ENCODE assay signal across 16 mouse cellular contexts in the genomic region with DNA sequence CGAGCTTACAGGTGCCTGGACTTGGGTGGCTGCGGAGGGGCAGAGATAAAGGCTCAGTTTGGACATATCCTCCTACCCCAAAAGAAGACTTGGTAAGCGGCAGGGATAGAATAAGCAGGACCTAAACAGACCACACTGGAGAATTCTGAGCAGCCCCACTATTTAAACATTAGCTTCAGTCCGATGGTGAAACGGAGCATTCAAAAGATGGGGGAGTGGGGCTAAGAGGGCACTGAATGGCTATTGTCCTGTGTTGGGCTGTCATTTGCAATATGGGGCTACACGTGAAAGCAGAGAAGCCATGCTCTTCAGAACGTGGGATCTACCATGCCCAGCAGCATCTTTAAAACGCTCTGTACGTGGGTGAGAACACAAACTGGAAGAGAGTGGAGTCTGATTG.
"Had no signal": no experiment of that assay in that cellular context is flagged by ENCODE, and none has a peak within 500 bp of the region (broad histone marks: within the 10 kb centered on the region; RNA-seq: fewer than 3 reads in every experiment).

No protein-coding gene starts in this region.

- H3K27ac ChIP-seq: neural tube, embryonic 12.5 days; neural tube, embryonic 13.5 days; neural tube, embryonic 15.5 days; stomach, embryonic 15.5 days; stomach, postnatal 0 days had no signal

- H3K36me3 ChIP-seq: neural tube, embryonic 12.5 days; neural tube, embryonic 13.5 days; neural tube, embryonic 15.5 days; stomach, embryonic 15.5 days had no signal

- H3K4me1 ChIP-seq: neural tube, embryonic 12.5 days; neural tube, embryonic 13.5 days; neural tube, embryonic 15.5 days had no signal

- H3K9ac ChIP-seq: neural tube, embryonic 12.5 days; neural tube, embryonic 13.5 days; neural tube, embryonic 15.5 days; stomach, embryonic 15.5 days had no signal

- DNase-seq: right cerebral cortex, adult 18-20 months; right cerebral cortex, postnatal 14 days; right cerebral cortex, postnatal 25 days; right cerebral cortex, postnatal 4 days; spleen, adult 18-20 months; thymus, adult 18-20 months; thymus, adult 2 months; thymus, postnatal 14 days; thymus, postnatal 25 days; thymus, postnatal 36 days; thymus, postnatal 4 days had no signal

- H3K4me2 ChIP-seq: neural tube, embryonic 12.5 days; neural tube, embryonic 13.5 days; neural tube, embryonic 15.5 days; stomach, embryonic 15.5 days had no signal

- H3K4me3 ChIP-seq: neural tube, embryonic 12.5 days; neural tube, embryonic 13.5 days; neural tube, embryonic 15.5 days; stomach, embryonic 15.5 days had no signal

- H3K27me3 ChIP-seq: neural tube, embryonic 12.5 days; neural tube, embryonic 13.5 days; neural tube, embryonic 15.5 days; stomach, embryonic 15.5 days had no signal

- H3K9me3 ChIP-seq: neural tube, embryonic 12.5 days; neural tube, embryonic 13.5 days; neural tube, embryonic 15.5 days; stomach, embryonic 15.5 days had no signal
